Mouse (Mus musculus) heart, adult 11 months (tissue): ENCODE data around the gene Ccnd1.
A peak's percentile ranks its signal among the peaks of the same experiment; 100 is the strongest.

ENCODE experiments used
- DNase-seq: peaks from one replicate; pipeline ENCODE4 v3.0.0; 2022

The Ccnd1 gene

DNA sequence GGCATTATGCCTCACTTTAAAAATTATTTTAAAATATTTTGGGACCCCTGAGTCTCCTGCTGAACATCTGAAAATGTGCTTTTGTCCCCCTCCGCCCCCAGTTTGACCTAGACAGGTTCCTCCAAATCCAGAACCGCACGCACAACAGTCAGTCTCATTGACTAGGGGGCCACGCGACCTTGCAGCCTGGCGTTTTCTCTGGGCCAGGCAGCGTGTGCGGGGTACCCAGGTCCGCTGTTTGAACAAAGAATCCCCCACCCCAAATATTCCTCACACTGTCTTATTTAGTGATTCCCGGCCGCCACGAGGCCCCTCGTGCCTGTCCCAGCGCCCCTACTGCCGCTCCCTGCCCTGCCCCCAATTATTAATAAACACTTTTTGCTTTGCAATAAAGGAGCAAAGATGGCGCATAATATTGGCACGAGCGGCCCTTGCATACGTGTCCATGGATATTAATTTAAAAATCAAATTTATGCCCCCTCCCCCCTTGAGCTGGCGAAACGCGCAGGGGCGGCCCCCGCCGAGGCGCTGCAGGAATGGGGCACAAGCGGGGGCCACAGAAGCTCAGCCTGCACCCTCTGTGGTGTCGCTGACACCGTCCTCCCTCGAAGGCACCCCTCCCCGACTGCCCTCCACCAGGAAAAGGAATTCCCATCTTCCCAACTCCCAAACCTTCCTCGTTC is 923 bp downstream of the Ccnd1 start:
- peak; percentile 95 for DNase-seq

- DNase-seq: peak; percentile 94
These were observed 1.7 kb downstream of the Ccnd1 start for GRCm38 (mm10) chr7:144937899-144938517.

- DNase-seq: peak; percentile 98
These were observed 2.2 kb downstream of the Ccnd1 start for GRCm38 (mm10) chr7:144937490-144937889.

GRCm38 (mm10) chr7:144936311-144936880 is 3.3 kb downstream of the Ccnd1 start:
- peak; percentile 92 for DNase-seq

DNA sequence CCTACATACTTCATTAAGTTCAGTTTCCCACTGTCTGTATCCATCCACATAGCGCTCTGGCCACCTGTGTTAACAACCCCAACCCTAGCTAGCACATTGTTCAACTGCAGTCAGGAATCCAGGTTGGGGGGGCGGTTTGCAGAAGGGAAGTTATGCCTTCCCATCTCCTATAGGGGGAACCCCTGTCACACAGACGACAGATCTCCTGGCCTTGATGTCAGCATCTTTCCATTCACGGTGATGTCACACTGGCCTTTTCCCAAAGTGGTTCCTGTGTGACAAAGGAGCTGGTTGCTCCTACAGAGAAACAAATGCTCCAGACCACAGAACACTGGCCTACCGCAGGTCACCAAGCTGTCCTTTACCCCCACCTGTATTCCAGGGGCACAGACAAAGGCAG is 4.2 kb downstream of the Ccnd1 start:
- DNase-seq: peak; percentile 93

DNA sequence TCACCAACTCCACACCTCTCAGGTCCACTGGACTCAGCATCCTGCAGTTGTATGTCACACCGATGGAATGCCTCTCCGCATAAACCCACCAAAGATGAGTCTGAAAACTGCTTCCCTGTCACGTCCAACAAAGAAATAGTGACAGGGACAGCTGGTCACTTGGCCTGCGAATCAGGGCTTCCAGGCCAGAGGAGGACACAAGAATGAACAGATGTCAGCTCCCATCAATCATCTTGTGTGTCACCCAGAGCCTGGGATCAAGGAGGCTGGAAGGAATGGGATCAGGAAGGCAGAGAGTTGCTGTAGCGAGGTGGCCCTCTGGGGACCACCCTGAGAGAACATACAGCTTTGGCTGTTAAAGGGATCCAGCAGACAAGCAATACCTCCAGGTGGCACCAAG is 4.8 kb downstream of the Ccnd1 start:
- DNase-seq: no peak

- no peak for DNase-seq
These were observed 5.9 kb downstream of the Ccnd1 start for GRCm38 (mm10) chr7:144933796-144934195.

DNA sequence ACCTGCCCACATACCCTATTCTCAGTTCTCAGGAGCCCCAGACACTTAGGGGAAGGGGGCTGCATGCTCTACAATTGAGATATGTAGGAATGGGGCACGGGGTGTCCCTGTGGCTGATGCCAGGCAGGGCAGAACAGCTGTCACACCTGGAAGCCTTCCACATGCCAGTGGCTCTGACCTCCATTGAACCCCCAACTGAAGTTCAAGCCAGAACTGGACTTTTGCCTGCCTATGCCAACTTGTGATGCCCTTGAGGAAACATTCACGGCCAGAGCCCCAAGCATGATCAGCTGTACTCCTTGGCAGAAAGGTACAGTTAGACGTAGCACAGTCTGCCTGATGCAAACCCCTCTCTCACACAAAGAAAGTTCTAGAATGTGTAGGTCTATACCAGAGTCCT is 6.4 kb downstream of the Ccnd1 start:
- DNase-seq: peak; percentile 97

DNA sequence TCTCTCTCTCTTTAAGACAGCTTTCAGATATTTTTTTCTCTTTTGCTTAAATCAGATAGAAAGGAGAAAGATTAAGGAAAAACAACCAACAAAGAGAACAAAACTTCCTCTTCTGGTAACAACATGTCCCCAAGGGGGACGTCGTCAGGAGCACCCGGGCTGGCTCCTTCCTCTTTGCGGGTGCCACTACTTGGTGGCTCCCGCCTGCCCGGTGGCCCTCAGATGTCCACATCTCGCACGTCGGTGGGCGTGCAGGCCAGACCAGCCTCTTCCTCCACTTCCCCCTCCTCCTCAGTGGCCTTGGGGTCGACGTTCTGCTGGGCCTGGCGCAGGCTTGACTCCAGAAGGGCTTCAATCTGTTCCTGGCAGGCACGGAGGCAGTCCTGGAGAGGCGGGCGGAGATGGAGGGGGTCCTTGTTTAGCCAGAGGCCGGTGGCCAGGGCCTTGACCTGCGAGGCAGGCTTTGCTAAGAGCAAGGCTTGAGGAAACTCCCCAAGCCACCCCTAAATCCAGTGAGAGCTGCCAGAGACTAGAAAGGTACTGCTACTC is 7.3 kb downstream of the Ccnd1 start:
- peak; percentile 94 for DNase-seq

DNA sequence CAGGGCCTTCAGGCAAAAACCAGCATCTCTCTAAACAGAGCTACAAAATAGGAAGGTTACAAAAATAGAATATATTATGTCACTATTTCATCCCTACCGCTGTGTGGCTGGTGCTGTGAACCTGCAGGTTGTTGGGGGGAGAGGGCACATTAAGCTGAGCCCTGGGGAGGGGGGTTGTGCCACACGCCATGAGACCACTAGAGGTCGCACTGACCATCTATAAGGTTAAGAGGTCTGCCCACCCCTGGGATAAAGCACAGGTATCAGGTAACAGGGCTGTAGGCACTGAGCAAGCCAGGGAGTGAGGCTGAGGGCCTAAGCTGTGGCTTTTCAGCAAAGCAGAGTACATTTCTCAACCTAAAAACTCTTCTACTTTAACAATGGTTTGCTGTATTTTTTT is 7.9 kb downstream of the Ccnd1 start:
- DNase-seq: peak; percentile 91

DNA sequence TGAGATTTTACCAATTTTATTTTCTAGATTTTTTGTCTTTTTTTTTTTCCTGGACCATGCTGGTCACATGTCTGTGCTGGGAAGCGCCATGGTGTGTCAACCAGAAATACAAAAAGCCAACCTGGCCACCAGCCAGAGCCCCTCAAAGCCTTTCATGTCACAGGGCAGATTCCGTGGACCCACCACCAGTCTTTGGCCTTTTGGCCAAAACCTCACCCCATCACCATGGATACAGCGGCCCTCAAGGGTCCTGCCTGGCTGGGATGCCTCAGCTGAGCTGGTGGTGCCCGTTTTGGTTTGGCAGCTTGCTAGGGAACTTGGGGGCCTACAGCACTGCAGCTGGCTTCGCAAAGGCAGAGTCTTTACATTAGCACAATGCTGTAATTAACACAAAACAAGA is 9.8 kb downstream of the Ccnd1 start:
- DNase-seq: peak; percentile 89

GRCm38 (mm10) chr7:144929506-144929905 is 10.2 kb downstream of the Ccnd1 start:
- peak; percentile 90 for DNase-seq

- DNase-seq: no peak
These were observed 10.9 kb downstream of the Ccnd1 start for GRCm38 (mm10) chr7:144928889-144929210.

DNA sequence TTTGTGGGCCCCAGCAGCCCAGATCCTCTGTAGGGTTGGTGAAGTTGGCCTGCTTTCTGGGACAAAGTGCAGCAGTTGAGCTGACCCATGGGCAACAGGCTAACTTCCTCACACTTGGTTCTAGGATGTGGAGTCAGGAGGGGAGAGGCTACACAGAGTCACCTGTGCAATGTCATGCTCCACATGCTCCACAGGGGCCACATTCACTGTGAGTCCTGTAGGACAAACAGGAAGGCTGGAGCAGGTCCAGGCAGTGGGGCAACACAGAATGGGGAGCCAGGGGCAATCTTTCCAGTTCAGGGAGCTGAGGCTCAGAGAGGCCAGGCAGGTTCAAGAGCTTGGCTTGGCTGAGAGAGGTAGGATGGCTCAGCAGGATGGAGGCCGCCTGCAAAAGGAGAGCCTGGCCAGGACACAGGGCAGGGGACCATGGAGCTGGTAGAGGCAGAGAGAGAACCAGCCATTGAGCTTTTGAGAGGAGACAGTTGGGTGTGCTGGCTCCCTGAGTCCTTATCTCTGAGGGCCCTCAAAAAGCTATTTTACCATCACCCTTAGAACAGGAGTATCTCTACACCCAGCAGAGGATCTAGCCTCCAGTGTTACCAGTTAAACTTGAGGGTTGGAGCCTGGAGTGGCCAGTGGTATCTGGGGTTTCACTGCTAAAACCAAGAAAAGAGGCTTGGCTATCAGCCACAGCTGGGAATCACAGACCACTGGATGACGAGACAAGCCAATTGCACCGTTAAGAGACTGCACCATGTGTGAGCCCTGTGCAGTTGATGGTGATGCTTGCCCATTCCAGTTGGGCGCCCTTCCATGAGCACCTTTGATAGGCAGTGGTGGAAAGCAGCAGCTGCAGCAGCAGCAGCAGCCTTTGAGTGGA is 11.5 kb downstream of the Ccnd1 start:
- no peak for DNase-seq

- peak; percentile 98 for DNase-seq
These were observed 12.1 kb downstream of the Ccnd1 start for GRCm38 (mm10) chr7:144927591-144927990.

DNA sequence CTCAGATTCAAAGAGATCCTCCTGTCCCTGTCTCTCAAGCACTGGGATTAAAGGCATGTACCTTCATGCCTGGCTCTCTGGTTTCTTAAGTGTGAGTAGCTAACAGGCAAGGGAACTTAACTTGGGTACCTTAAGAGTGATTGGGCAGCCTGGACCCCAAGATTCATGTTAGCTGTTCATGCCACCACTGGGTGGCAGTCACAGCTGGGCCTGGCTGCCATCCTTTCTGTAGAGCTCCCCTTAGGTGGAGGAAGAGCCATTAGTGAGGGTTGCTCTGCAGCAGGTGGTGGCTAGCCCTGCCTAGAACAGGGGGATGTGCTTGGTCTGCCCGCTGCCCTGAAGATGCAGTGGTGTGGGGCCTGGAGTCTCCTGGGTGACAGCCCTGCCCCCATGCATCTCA is 20.9 kb downstream of the Ccnd1 start:
- no peak for DNase-seq

GRCm38 (mm10) chr7:144914948-144915750 is 24.6 kb downstream of the Ccnd1 start, which contains the start of gene LTO1:
Gene LTO1, plus strand, starts transcription at chr7:144915100.
- peak; percentile 99 for DNase-seq

DNA sequence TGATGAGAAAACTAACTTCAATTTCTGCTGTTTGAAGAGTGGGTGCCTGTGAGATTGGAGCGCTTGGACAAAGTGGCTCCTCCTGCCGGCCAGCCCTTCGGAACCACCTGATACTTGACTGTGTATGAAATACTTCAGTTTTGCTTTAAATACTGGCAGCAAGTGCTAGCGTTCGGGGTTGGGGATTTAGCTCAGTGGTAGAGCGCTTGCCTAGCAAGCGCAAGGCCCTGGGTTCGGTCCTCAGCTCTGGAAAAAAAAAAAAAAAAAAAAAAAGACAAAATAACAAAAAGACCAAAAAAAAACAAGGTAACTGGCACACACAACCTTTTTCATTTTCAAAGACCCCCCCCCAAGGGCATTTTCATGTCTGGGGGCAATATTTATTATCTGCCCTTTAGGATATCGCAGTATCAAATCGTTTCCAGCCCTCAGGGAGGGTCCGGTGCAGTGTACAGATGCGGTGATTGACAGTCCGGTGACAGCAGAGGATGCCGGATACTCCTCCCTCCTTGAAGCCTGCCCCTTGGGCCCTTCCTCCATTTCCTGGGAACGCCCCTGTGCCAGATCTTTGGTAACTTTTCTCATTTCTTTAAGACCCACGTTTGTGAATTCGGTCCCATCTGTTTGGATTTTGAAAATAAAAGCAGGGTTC is 25.3 kb downstream of the Ccnd1 start:
- DNase-seq: no peak

- no peak for DNase-seq
These were observed 26.8 kb downstream of the Ccnd1 start for GRCm38 (mm10) chr7:144912897-144913296.

DNA sequence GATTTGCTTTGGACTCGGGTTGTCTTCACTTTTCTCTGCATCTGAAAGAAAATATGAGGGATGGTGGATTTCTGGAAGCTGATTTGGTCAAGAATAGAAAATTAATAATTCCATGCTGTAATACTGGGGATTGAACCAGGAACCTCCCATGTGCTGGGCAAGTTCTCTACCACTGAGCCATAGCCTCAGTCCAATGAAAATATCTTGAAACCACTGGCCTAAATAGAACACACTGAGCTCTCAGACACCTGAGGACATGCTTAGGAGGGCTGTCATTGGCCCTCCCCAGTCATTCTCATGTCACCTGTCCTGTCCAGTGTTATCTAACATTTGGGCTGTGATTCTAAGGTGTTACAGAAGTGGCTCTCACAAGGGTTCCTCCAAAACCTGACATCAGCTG is 28.6 kb downstream of the Ccnd1 start:
- no peak for DNase-seq

DNA sequence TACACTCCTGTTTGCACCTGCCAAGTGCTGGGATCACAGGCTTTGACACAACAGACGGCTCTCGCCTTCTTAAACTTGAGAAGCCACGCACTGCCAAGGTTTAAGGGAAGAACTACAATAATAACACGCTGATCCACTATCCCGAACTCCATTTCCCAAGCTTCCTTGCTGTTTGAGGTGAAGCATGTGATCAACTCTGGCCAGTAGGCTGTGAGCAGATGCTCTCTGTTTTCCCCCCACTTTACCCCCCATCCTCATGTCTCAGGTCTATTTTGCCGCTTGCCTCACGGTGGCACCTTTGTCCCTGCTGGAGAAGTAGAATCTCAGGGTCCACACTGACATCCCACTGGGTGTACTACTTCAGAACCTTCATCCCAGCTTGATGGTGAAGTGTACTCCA is 31.0 kb downstream of the Ccnd1 start:
- no peak for DNase-seq

DNA sequence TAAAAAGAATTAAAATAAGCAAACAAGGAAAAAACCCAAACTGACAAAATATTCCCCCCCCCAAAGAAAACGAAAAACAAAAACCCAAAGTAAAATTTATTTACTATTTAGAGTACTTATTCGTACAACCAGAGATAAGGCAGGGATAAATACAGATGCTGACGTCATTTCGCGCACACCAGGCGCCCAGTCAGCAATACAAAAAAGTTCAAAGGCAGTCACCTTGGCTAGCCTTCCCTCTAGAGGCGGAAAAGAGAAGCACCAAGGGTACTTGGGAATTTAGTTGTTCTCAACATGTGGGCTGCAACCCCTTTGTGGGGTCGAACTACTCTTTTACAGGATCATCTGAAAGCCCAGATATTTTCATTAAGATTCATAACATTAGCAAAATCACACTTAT is 31.9 kb downstream of the Ccnd1 start:
- no peak for DNase-seq
